In genomic region chr11:120507611-120508289, GRCm38 (mm10) we compare ENCODE assay signal across 17 mouse cellular contexts. TPM values are rescaled to one million over a fixed set of nuclear protein-coding genes. Genes with fewer than 3 reads are reported as not detected.
DNase-seq lines count a peak whose midpoint lies in the region; ATAC-seq lines count a peak whose summit lies in the region.
"Had no signal": no experiment of that assay in that cellular context is flagged by ENCODE, and none has a peak within 500 bp of the region (broad histone marks: within the 10 kb centered on the region; RNA-seq: fewer than 3 reads in every experiment).

No protein-coding gene starts in this region.

- H3K4me2 ChIP-seq in kidney, embryonic 14.5 days (replicated peaks; ENCODE audit: low read depth, low read length): no peak overlapping the region
- H3K4me2 ChIP-seq in lung, embryonic 15.5 days: no peak overlapping the region; the same call in 1 of the 2 replicates
- no peak overlapping the region; the same call in 1 of the 2 replicates for H3K4me2 ChIP-seq in stomach, embryonic 15.5 days
- no peak overlapping the region for H3K4me2 ChIP-seq in heart, embryonic 11.5 days
- H3K4me2 ChIP-seq: embryonic facial prominence, embryonic 15.5 days; forebrain, embryonic 15.5 days; limb, embryonic 13.5 days had no signal

- H3K9me3 ChIP-seq in kidney, embryonic 14.5 days (ENCODE audit: control insufficient read depth, low read length): no peaks in the 10 kb centered on the region
- no peaks in the 10 kb centered on the region for H3K9me3 ChIP-seq in embryonic facial prominence, embryonic 10.5 days
- no peaks in the 10 kb centered on the region for H3K9me3 ChIP-seq in lung, embryonic 15.5 days
- no peaks in the 10 kb centered on the region for H3K9me3 ChIP-seq in stomach, embryonic 15.5 days
- no peaks in the 10 kb centered on the region for H3K9me3 ChIP-seq in limb, embryonic 10.5 days (replicated peaks)
- H3K9me3 ChIP-seq in heart, embryonic 11.5 days (replicated peaks; ENCODE audit: control insufficient read depth, low read length): no peaks in the 10 kb centered on the region
- H3K9me3 ChIP-seq: embryonic facial prominence, embryonic 15.5 days; forebrain, embryonic 15.5 days; limb, embryonic 13.5 days had no signal

- H3K27ac ChIP-seq in kidney, embryonic 14.5 days (ENCODE audit: low read depth, low read length): peak overlapping the region; percentile 32; the same call in 1 of the 2 replicates
- H3K27ac ChIP-seq in embryonic facial prominence, embryonic 10.5 days (replicated peaks): no peak overlapping the region
- H3K27ac ChIP-seq in lung, embryonic 15.5 days: peak overlapping the region; percentile 95
- H3K27ac ChIP-seq in stomach, embryonic 15.5 days: peak overlapping the region; percentile 86
- H3K27ac ChIP-seq in limb, embryonic 10.5 days: no peak overlapping the region
- no peak overlapping the region for H3K27ac ChIP-seq in heart, embryonic 11.5 days (ENCODE audit: low read depth, low read length)
- H3K27ac ChIP-seq: embryonic facial prominence, embryonic 15.5 days; forebrain, embryonic 15.5 days; left cerebral cortex, adult 2 months; limb, embryonic 13.5 days; macrophage had no signal

- no peaks in the 10 kb centered on the region for H3K27me3 ChIP-seq in kidney, embryonic 14.5 days (ENCODE audit: control insufficient read depth, insufficient read depth, low read length)
- 0 out of 2 replicates have a peak, but pooled peaks cover 4% of the 10 kb centered on the region for H3K27me3 ChIP-seq in embryonic facial prominence, embryonic 10.5 days (replicated peaks; ENCODE audit: low read depth, poor library complexity, severe bottlenecking)
- no peaks in the 10 kb centered on the region for H3K27me3 ChIP-seq in lung, embryonic 15.5 days
- H3K27me3 ChIP-seq in stomach, embryonic 15.5 days (replicated peaks): no peaks in the 10 kb centered on the region
- H3K27me3 ChIP-seq in limb, embryonic 10.5 days (ENCODE audit: low read depth, poor library complexity, severe bottlenecking): 0 out of 2 replicates have a peak, but pooled peaks cover 4% of the 10 kb centered on the region
- H3K27me3 ChIP-seq in heart, embryonic 11.5 days (ENCODE audit: control insufficient read depth, insufficient read depth, low read length): no peaks in the 10 kb centered on the region
- H3K27me3 ChIP-seq: embryonic facial prominence, embryonic 15.5 days; forebrain, embryonic 15.5 days; limb, embryonic 13.5 days had no signal

- H3K36me3 ChIP-seq in kidney, embryonic 14.5 days (ENCODE audit: control insufficient read depth, insufficient read depth, low read length): no peaks in the 10 kb centered on the region
- H3K36me3 ChIP-seq in embryonic facial prominence, embryonic 10.5 days (replicated peaks): no peaks in the 10 kb centered on the region
- H3K36me3 ChIP-seq in lung, embryonic 15.5 days: no peaks in the 10 kb centered on the region
- no peaks in the 10 kb centered on the region for H3K36me3 ChIP-seq in stomach, embryonic 15.5 days
- no peaks in the 10 kb centered on the region for H3K36me3 ChIP-seq in limb, embryonic 10.5 days
- H3K36me3 ChIP-seq in heart, embryonic 11.5 days (ENCODE audit: control insufficient read depth, insufficient read depth, low read length): no peaks in the 10 kb centered on the region
- H3K36me3 ChIP-seq: embryonic facial prominence, embryonic 15.5 days; forebrain, embryonic 15.5 days; limb, embryonic 13.5 days had no signal

- intact Hi-C loops in heart, postnatal 36 days (cut with DNase I): no loop called here

- H3K4me1 ChIP-seq in kidney, embryonic 14.5 days (ENCODE audit: control insufficient read depth, insufficient read depth, low read length): peaks cover 10% of the 10 kb centered on the region
- H3K4me1 ChIP-seq in embryonic facial prominence, embryonic 10.5 days: peaks cover 23% of the 10 kb centered on the region
- H3K4me1 ChIP-seq in lung, embryonic 15.5 days: peaks cover 8% of the 10 kb centered on the region
- peaks cover 3% of the 10 kb centered on the region; the same call in 1 of the 2 replicates for H3K4me1 ChIP-seq in stomach, embryonic 15.5 days
- H3K4me1 ChIP-seq in limb, embryonic 10.5 days: peaks cover 16% of the 10 kb centered on the region
- H3K4me1 ChIP-seq in heart, embryonic 11.5 days (ENCODE audit: control insufficient read depth, insufficient read depth, low read length): peaks cover 3% of the 10 kb centered on the region; the same call in 1 of the 2 replicates

- ATAC-seq in kidney, embryonic 14.5 days (ENCODE audit: low FRiP score, low TSS enrichment): no peak
- peak; percentile 66 for ATAC-seq in lung, embryonic 15.5 days (ENCODE audit: borderline replicate concordance, extremely low read depth, low FRiP score, low TSS enrichment)
- peak; percentile 87 for ATAC-seq in stomach, embryonic 15.5 days (ENCODE audit: insufficient read depth, low FRiP score, low read depth)
- no peak for ATAC-seq in heart, embryonic 11.5 days (replicated peaks; ENCODE audit: insufficient number of reproducible peaks, low FRiP score, low TSS enrichment)
- ATAC-seq: forebrain, embryonic 15.5 days had no signal

- no peak overlapping the region for H3K4me3 ChIP-seq in kidney, embryonic 14.5 days (ENCODE audit: low read length)
- no peak overlapping the region for H3K4me3 ChIP-seq in embryonic facial prominence, embryonic 10.5 days
- no peak overlapping the region for H3K4me3 ChIP-seq in lung, embryonic 15.5 days
- no peak overlapping the region for H3K4me3 ChIP-seq in stomach, embryonic 15.5 days (replicated peaks)
- no peak overlapping the region for H3K4me3 ChIP-seq in limb, embryonic 10.5 days
- H3K4me3 ChIP-seq in heart, embryonic 11.5 days (ENCODE audit: low read depth, low read length): no peak overlapping the region
- H3K4me3 ChIP-seq: embryonic facial prominence, embryonic 15.5 days; forebrain, embryonic 15.5 days; left cerebral cortex, adult 2 months; limb, embryonic 13.5 days had no signal

- no peak for DNase-seq in kidney, adult 11 months
- DNase-seq in embryonic facial prominence, embryonic 10.5 days (ENCODE audit: low spot score): peak; percentile 7
- no peak for DNase-seq in heart, postnatal 36 days
- no peak for DNase-seq in limb, embryonic 10.5 days (ENCODE audit: low spot score)
- DNase-seq: heart, adult 18-20 months; heart, postnatal 14 days; retina, postnatal 1 day; thymus, adult 18-20 months had no signal

- no peak overlapping the region for H3K9ac ChIP-seq in kidney, embryonic 14.5 days (ENCODE audit: low read depth, low read length)
- no peak overlapping the region for H3K9ac ChIP-seq in lung, embryonic 15.5 days
- H3K9ac ChIP-seq in stomach, embryonic 15.5 days: no peak overlapping the region
- H3K9ac ChIP-seq in heart, embryonic 11.5 days (ENCODE audit: low read depth, low read length): no peak overlapping the region
- H3K9ac ChIP-seq: embryonic facial prominence, embryonic 15.5 days; forebrain, embryonic 15.5 days; limb, embryonic 13.5 days had no signal

- WGBS in kidney, embryonic 14.5 days: 67% methylated on average over 13 of the region's 13 CpGs
- whole genome bisulfite sequencing in embryonic facial prominence, embryonic 10.5 days: 86% methylated on average over 13 of the region's 13 CpGs
- WGBS in lung, embryonic 15.5 days: 48% methylated on average over 13 of the region's 13 CpGs
- 56% methylated on average over 13 of the region's 13 CpGs for WGBS in stomach, embryonic 15.5 days
- WGBS in limb, embryonic 10.5 days: 82% methylated on average over 13 of the region's 13 CpGs
- WGBS in heart, embryonic 11.5 days (ENCODE audit: insufficient replicate concordance): 66% methylated on average over 13 of the region's 13 CpGs

RNA-seq across cellular contexts. Expression of gene Slc25a10, which starts 16.1 kb away (rescaled TPM):
- 65.3 and 79.1 TPM in 2 replicates for polyA plus RNA-seq in kidney, embryonic 14.5 days (2014; fragmentation: Nextera tagmentation; extraction: Ambion mirVana)
- 68.6 and 69.4 TPM in 2 replicates for polyA plus RNA-seq in embryonic facial prominence, embryonic 10.5 days (2016; fragmentation: Nextera tagmentation; extraction: Ambion mirVana)
- polyA plus RNA-seq in lung, embryonic 15.5 days (2015; fragmentation: Nextera tagmentation; extraction: Ambion mirVana): 67.5 and 70.9 TPM in 2 replicates
- 70.7 and 71.4 TPM in 2 replicates for polyA plus RNA-seq in stomach, embryonic 15.5 days (2015; fragmentation: Nextera tagmentation; extraction: Ambion mirVana)
- 10 to 100 TPM; 13.4 to 15.0 TPM for total RNA-seq in heart, postnatal 36 days (2021)
- 69.0 and 71.8 TPM in 2 replicates for polyA plus RNA-seq in limb, embryonic 10.5 days (2016; fragmentation: Nextera tagmentation; extraction: Ambion mirVana)
- polyA plus RNA-seq in heart, embryonic 11.5 days (2014; fragmentation: Nextera tagmentation; extraction: Ambion mirVana): 44.2 and 48.3 TPM in 2 replicates

RNA-seq across cellular contexts. Expression of gene Gcgr, which starts 22.7 kb away (rescaled TPM):
- polyA plus RNA-seq in kidney, embryonic 14.5 days (2014; fragmentation: Nextera tagmentation; extraction: Ambion mirVana): 2.0 and 2.4 TPM in 2 replicates
- 0.33 and 0.62 TPM in 2 replicates for polyA plus RNA-seq in embryonic facial prominence, embryonic 10.5 days (2016; fragmentation: Nextera tagmentation; extraction: Ambion mirVana)
- 0.91 and 1.1 TPM in 2 replicates for polyA plus RNA-seq in lung, embryonic 15.5 days (2015; fragmentation: Nextera tagmentation; extraction: Ambion mirVana)
- 1.7 and 2.4 TPM in 2 replicates for polyA plus RNA-seq in stomach, embryonic 15.5 days (2015; fragmentation: Nextera tagmentation; extraction: Ambion mirVana)
- 1 to 10 TPM in 1 of 2 experiments, under 1 TPM in 1; 0.80 to 1.2 TPM for total RNA-seq in heart, postnatal 36 days (2021)
- 0.26 and 1.1 TPM in 2 replicates for polyA plus RNA-seq in limb, embryonic 10.5 days (2016; fragmentation: Nextera tagmentation; extraction: Ambion mirVana)
- 1.5 and 1.8 TPM in 2 replicates for polyA plus RNA-seq in heart, embryonic 11.5 days (2014; fragmentation: Nextera tagmentation; extraction: Ambion mirVana)
- total RNA-seq: left cerebral cortex, adult 2 months had no signal

RNA-seq across cellular contexts. Expression of gene Mrpl12, which starts 23.3 kb away (rescaled TPM):
- 176 and 218 TPM in 2 replicates for polyA plus RNA-seq in kidney, embryonic 14.5 days (2014; fragmentation: Nextera tagmentation; extraction: Ambion mirVana)
- 206 and 216 TPM in 2 replicates for polyA plus RNA-seq in embryonic facial prominence, embryonic 10.5 days (2016; fragmentation: Nextera tagmentation; extraction: Ambion mirVana)
- polyA plus RNA-seq in lung, embryonic 15.5 days (2015; fragmentation: Nextera tagmentation; extraction: Ambion mirVana): 125 and 133 TPM in 2 replicates
- polyA plus RNA-seq in stomach, embryonic 15.5 days (2015; fragmentation: Nextera tagmentation; extraction: Ambion mirVana): 157 and 168 TPM in 2 replicates
- total RNA-seq in heart, postnatal 36 days (2021): 100 to 1,000 TPM; 222 to 245 TPM
- polyA plus RNA-seq in limb, embryonic 10.5 days (2016; fragmentation: Nextera tagmentation; extraction: Ambion mirVana): 187 and 250 TPM in 2 replicates
- polyA plus RNA-seq in heart, embryonic 11.5 days (2014; fragmentation: Nextera tagmentation; extraction: Ambion mirVana): 222 and 232 TPM in 2 replicates

RNA-seq across cellular contexts. Expression of gene Arl16, which starts 40.3 kb away (rescaled TPM):
- 46.4 and 51.5 TPM in 2 replicates for polyA plus RNA-seq in kidney, embryonic 14.5 days (2014; fragmentation: Nextera tagmentation; extraction: Ambion mirVana)
- 55.9 and 66.9 TPM in 2 replicates for polyA plus RNA-seq in embryonic facial prominence, embryonic 10.5 days (2016; fragmentation: Nextera tagmentation; extraction: Ambion mirVana)
- polyA plus RNA-seq in lung, embryonic 15.5 days (2015; fragmentation: Nextera tagmentation; extraction: Ambion mirVana): 43.8 and 44.6 TPM in 2 replicates
- polyA plus RNA-seq in stomach, embryonic 15.5 days (2015; fragmentation: Nextera tagmentation; extraction: Ambion mirVana): 40.0 and 42.7 TPM in 2 replicates
- total RNA-seq in heart, postnatal 36 days (2021): 10 to 100 TPM in 1 of 2 experiments, 1 to 10 TPM in 1; 8.6 to 12.2 TPM
- 54.2 and 65.6 TPM in 2 replicates for polyA plus RNA-seq in limb, embryonic 10.5 days (2016; fragmentation: Nextera tagmentation; extraction: Ambion mirVana)
- 43.6 and 48.4 TPM in 2 replicates for polyA plus RNA-seq in heart, embryonic 11.5 days (2014; fragmentation: Nextera tagmentation; extraction: Ambion mirVana)

RNA-seq across cellular contexts. Expression of gene Mcrip1, which starts 41.8 kb away (rescaled TPM):
- 236 and 265 TPM in 2 replicates for polyA plus RNA-seq in kidney, embryonic 14.5 days (2014; fragmentation: Nextera tagmentation; extraction: Ambion mirVana)
- polyA plus RNA-seq in embryonic facial prominence, embryonic 10.5 days (2016; fragmentation: Nextera tagmentation; extraction: Ambion mirVana): 201 and 221 TPM in 2 replicates
- polyA plus RNA-seq in lung, embryonic 15.5 days (2015; fragmentation: Nextera tagmentation; extraction: Ambion mirVana): 205 and 209 TPM in 2 replicates
- 167 TPM in 2 replicates for polyA plus RNA-seq in stomach, embryonic 15.5 days (2015; fragmentation: Nextera tagmentation; extraction: Ambion mirVana)
- total RNA-seq in heart, postnatal 36 days (2021): 10 to 100 TPM; 43.1 to 43.7 TPM
- polyA plus RNA-seq in limb, embryonic 10.5 days (2016; fragmentation: Nextera tagmentation; extraction: Ambion mirVana): 223 and 235 TPM in 2 replicates
- polyA plus RNA-seq in heart, embryonic 11.5 days (2014; fragmentation: Nextera tagmentation; extraction: Ambion mirVana): 157 and 168 TPM in 2 replicates

Comparison
In these comparisons a context has a peak if more than half of its experiments do, and no peak if none do; other contexts are left out.
1. ATAC-seq: peak in lung, embryonic 15.5 days (single experiment) and stomach, embryonic 15.5 days (single experiment); none in kidney, embryonic 14.5 days (single experiment) and heart, embryonic 11.5 days (single experiment).
2. H3K27ac ChIP-seq: peak in kidney, embryonic 14.5 days (single experiment), lung, embryonic 15.5 days (single experiment) and stomach, embryonic 15.5 days (single experiment); none in embryonic facial prominence, embryonic 10.5 days (single experiment), limb, embryonic 10.5 days (single experiment) and heart, embryonic 11.5 days (single experiment).